Comparison of ENCODE assay signal across 11 mouse cellular contexts in the genomic region with DNA sequence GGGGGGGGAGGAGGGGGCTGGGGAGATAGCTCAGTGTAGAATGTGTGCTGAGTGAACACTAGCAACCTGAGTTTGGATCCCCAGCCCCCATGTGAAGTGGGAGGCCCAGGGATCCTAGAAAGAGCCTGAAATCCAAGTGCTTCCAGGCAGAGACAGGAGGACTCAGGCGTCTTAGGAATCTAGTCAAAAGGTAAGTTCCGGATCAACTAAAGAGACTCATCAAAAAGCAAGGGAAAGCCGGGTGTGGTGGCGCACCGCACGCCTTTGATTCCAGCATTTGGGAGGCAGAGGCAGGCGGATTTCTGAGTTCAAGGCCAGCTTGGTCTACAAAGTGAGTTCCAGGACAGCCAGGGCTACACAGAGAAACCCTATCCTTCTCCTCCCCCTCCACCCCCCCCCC. TPM values are rescaled to one million over a fixed set of nuclear protein-coding genes. Genes with fewer than 3 reads are reported as not detected.
DNase-seq lines count a peak whose midpoint lies in the region; ATAC-seq lines count a peak whose summit lies in the region.
"Had no signal": no experiment of that assay in that cellular context is flagged by ENCODE, and none has a peak within 500 bp of the region (broad histone marks: within the 10 kb centered on the region; RNA-seq: fewer than 3 reads in every experiment).

No protein-coding gene starts in this region.

- no peak overlapping the region for H3K27ac ChIP-seq in kidney, embryonic 14.5 days (ENCODE audit: low read depth, low read length)
- H3K27ac ChIP-seq in embryonic facial prominence, embryonic 13.5 days, result no peak overlapping the region
- no peak overlapping the region for H3K27ac ChIP-seq in hindbrain, embryonic 15.5 days (replicated peaks)
- H3K27ac ChIP-seq in midbrain, embryonic 14.5 days (replicated peaks; ENCODE audit: low read depth, low read length), result no peak overlapping the region

- H3K36me3 ChIP-seq in kidney, embryonic 14.5 days (ENCODE audit: control insufficient read depth, insufficient read depth, low read length), result no peaks in the 10 kb centered on the region
- no peaks in the 10 kb centered on the region for H3K36me3 ChIP-seq in embryonic facial prominence, embryonic 13.5 days
- H3K36me3 ChIP-seq in hindbrain, embryonic 15.5 days, result no peaks in the 10 kb centered on the region
- no peaks in the 10 kb centered on the region for H3K36me3 ChIP-seq in midbrain, embryonic 14.5 days (ENCODE audit: control insufficient read depth, insufficient read depth, low read length)

- peak overlapping the region; percentile 95; the same call in 1 of the 2 replicates for H3K4me2 ChIP-seq in kidney, embryonic 14.5 days (replicated peaks; ENCODE audit: low read depth, low read length)
- peak overlapping the region; percentile 97 for H3K4me2 ChIP-seq in embryonic facial prominence, embryonic 13.5 days
- peak overlapping the region; percentile 88 for H3K4me2 ChIP-seq in hindbrain, embryonic 15.5 days
- peak overlapping the region; percentile 88 for H3K4me2 ChIP-seq in midbrain, embryonic 14.5 days (ENCODE audit: low read length)

- WGBS in kidney, embryonic 14.5 days, result 82% methylated on average over 7 of the region's 7 CpGs
- 82% methylated on average over 7 of the region's 7 CpGs for WGBS in embryonic facial prominence, embryonic 13.5 days
- 84% methylated on average over 7 of the region's 7 CpGs for WGBS in hindbrain, embryonic 15.5 days
- WGBS in midbrain, embryonic 14.5 days, result 85% methylated on average over 7 of the region's 7 CpGs

- peaks cover 11% of the 10 kb centered on the region for H3K4me1 ChIP-seq in kidney, embryonic 14.5 days (ENCODE audit: control insufficient read depth, insufficient read depth, low read length)
- peaks cover 19% of the 10 kb centered on the region for H3K4me1 ChIP-seq in embryonic facial prominence, embryonic 13.5 days
- peaks cover 30% of the 10 kb centered on the region for H3K4me1 ChIP-seq in hindbrain, embryonic 15.5 days (replicated peaks)
- H3K4me1 ChIP-seq in midbrain, embryonic 14.5 days (ENCODE audit: control insufficient read depth, insufficient read depth, low read length), result peaks cover 17% of the 10 kb centered on the region

- no peaks in the 10 kb centered on the region for H3K9me3 ChIP-seq in kidney, embryonic 14.5 days (ENCODE audit: control insufficient read depth, low read length)
- H3K9me3 ChIP-seq in embryonic facial prominence, embryonic 13.5 days, result no peaks in the 10 kb centered on the region
- H3K9me3 ChIP-seq in hindbrain, embryonic 15.5 days, result no peaks in the 10 kb centered on the region
- no peaks in the 10 kb centered on the region for H3K9me3 ChIP-seq in midbrain, embryonic 14.5 days (ENCODE audit: control insufficient read depth, low read length)

- no peaks in the 10 kb centered on the region for H3K27me3 ChIP-seq in kidney, embryonic 14.5 days (ENCODE audit: control insufficient read depth, insufficient read depth, low read length)
- H3K27me3 ChIP-seq in embryonic facial prominence, embryonic 13.5 days, result no peaks in the 10 kb centered on the region
- H3K27me3 ChIP-seq in hindbrain, embryonic 15.5 days, result no peaks in the 10 kb centered on the region
- no peaks in the 10 kb centered on the region for H3K27me3 ChIP-seq in midbrain, embryonic 14.5 days (ENCODE audit: control insufficient read depth, insufficient read depth, low read length)

- H3K9ac ChIP-seq in kidney, embryonic 14.5 days (ENCODE audit: low read depth, low read length), result no peak overlapping the region; the same call in 1 of the 2 replicates
- H3K9ac ChIP-seq in embryonic facial prominence, embryonic 13.5 days, result no peak overlapping the region
- H3K9ac ChIP-seq in hindbrain, embryonic 15.5 days, result 0 out of 2 replicates have a peak overlapping the region, but pooled peaks have one; percentile 7
- no peak overlapping the region for H3K9ac ChIP-seq in midbrain, embryonic 14.5 days (replicated peaks; ENCODE audit: low read length)

- DNase-seq in kidney, postnatal 10 days, result no peak
- no peak for DNase-seq in midbrain, embryonic 14.5 days
- no peak for DNase-seq in layer of hippocampus, postnatal 10 days (ENCODE audit: low spot score in 2 of 2)
- no peak for DNase-seq in right cerebral cortex, postnatal 4 days
- no peak for DNase-seq in urinary bladder, adult 18-20 months (ENCODE audit: low spot score in 2 of 2)
- DNase-seq: spleen, adult 18-20 months had no signal

- H3K4me3 ChIP-seq in kidney, embryonic 14.5 days (ENCODE audit: low read length), result no peak overlapping the region; the same call in 1 of the 2 replicates
- H3K4me3 ChIP-seq in embryonic facial prominence, embryonic 13.5 days, result no peak overlapping the region
- peak overlapping the region; percentile 85; the same call in 1 of the 2 replicates for H3K4me3 ChIP-seq in hindbrain, embryonic 15.5 days
- peak overlapping the region; percentile 96; the same call in 1 of the 2 replicates for H3K4me3 ChIP-seq in midbrain, embryonic 14.5 days (replicated peaks; ENCODE audit: low read depth, low read length)

- no peak for ATAC-seq in kidney, embryonic 14.5 days (ENCODE audit: low FRiP score, low TSS enrichment)
- ATAC-seq in embryonic facial prominence, embryonic 13.5 days (ENCODE audit: insufficient number of reproducible peaks, insufficient read depth, low FRiP score, low TSS enrichment, low read depth), result no peak
- ATAC-seq in hindbrain, embryonic 15.5 days (ENCODE audit: low FRiP score, low read depth), result no peak
- ATAC-seq in midbrain, embryonic 14.5 days (ENCODE audit: low FRiP score, low TSS enrichment), result no peak

RNA-seq across cellular contexts. Expression of a gene that starts 1.8 kb away (rescaled TPM):
- polyA plus RNA-seq in kidney, embryonic 14.5 days (2014; fragmentation: Nextera tagmentation; extraction: Ambion mirVana), result 11.9 and 18.9 TPM in 2 replicates
- polyA plus RNA-seq in embryonic facial prominence, embryonic 13.5 days (2015; fragmentation: Nextera tagmentation; extraction: Ambion mirVana), result 11.2 and 11.7 TPM in 2 replicates
- 13.8 TPM in 2 replicates for polyA plus RNA-seq in hindbrain, embryonic 15.5 days (2015; fragmentation: Nextera tagmentation; extraction: Ambion mirVana)
- polyA plus RNA-seq in midbrain, embryonic 14.5 days (2014; fragmentation: Nextera tagmentation; extraction: Ambion mirVana), result 13.0 and 18.2 TPM in 2 replicates
- 10 to 100 TPM; 37.1 to 41.5 TPM for total RNA-seq in layer of hippocampus, postnatal 10 days (2021)

RNA-seq across cellular contexts. Expression of a gene that starts 19.0 kb away (rescaled TPM):
- 74.5 and 87.7 TPM in 2 replicates for polyA plus RNA-seq in kidney, embryonic 14.5 days (2014; fragmentation: Nextera tagmentation; extraction: Ambion mirVana)
- polyA plus RNA-seq in embryonic facial prominence, embryonic 13.5 days (2015; fragmentation: Nextera tagmentation; extraction: Ambion mirVana), result 94.4 and 96.7 TPM in 2 replicates
- 111 and 125 TPM in 2 replicates for polyA plus RNA-seq in hindbrain, embryonic 15.5 days (2015; fragmentation: Nextera tagmentation; extraction: Ambion mirVana)
- polyA plus RNA-seq in midbrain, embryonic 14.5 days (2014; fragmentation: Nextera tagmentation; extraction: Ambion mirVana), result 85.4 and 92.0 TPM in 2 replicates
- 10 to 100 TPM; 66.2 to 79.4 TPM for total RNA-seq in layer of hippocampus, postnatal 10 days (2021)

RNA-seq across cellular contexts. Expression of a gene that starts 20.8 kb away (rescaled TPM):
- polyA plus RNA-seq in kidney, embryonic 14.5 days (2014; fragmentation: Nextera tagmentation; extraction: Ambion mirVana), result 17.5 and 21.3 TPM in 2 replicates
- 17.7 and 18.2 TPM in 2 replicates for polyA plus RNA-seq in embryonic facial prominence, embryonic 13.5 days (2015; fragmentation: Nextera tagmentation; extraction: Ambion mirVana)
- polyA plus RNA-seq in hindbrain, embryonic 15.5 days (2015; fragmentation: Nextera tagmentation; extraction: Ambion mirVana), result 6.6 and 6.8 TPM in 2 replicates
- 3.4 and 5.6 TPM in 2 replicates for polyA plus RNA-seq in midbrain, embryonic 14.5 days (2014; fragmentation: Nextera tagmentation; extraction: Ambion mirVana)
- 1 to 10 TPM; 5.2 to 5.9 TPM for total RNA-seq in layer of hippocampus, postnatal 10 days (2021)

RNA-seq across cellular contexts. Expression of a gene that starts 36.7 kb away (rescaled TPM):
- polyA plus RNA-seq in kidney, embryonic 14.5 days (2014; fragmentation: Nextera tagmentation; extraction: Ambion mirVana), result 7.2 and 17.9 TPM in 2 replicates
- polyA plus RNA-seq in embryonic facial prominence, embryonic 13.5 days (2015; fragmentation: Nextera tagmentation; extraction: Ambion mirVana), result 5.3 and 7.2 TPM in 2 replicates
- polyA plus RNA-seq in hindbrain, embryonic 15.5 days (2015; fragmentation: Nextera tagmentation; extraction: Ambion mirVana), result 2.9 and 3.8 TPM in 2 replicates
- 1.5 and 2.4 TPM in 2 replicates for polyA plus RNA-seq in midbrain, embryonic 14.5 days (2014; fragmentation: Nextera tagmentation; extraction: Ambion mirVana)
- 1 to 10 TPM; 4.4 to 4.8 TPM for total RNA-seq in layer of hippocampus, postnatal 10 days (2021)

RNA-seq across cellular contexts. Expression of a gene that starts 44.9 kb away (rescaled TPM):
- not detected in 2 replicates for polyA plus RNA-seq in kidney, embryonic 14.5 days (2014; fragmentation: Nextera tagmentation; extraction: Ambion mirVana)
- polyA plus RNA-seq in embryonic facial prominence, embryonic 13.5 days (2015; fragmentation: Nextera tagmentation; extraction: Ambion mirVana), result not detected in 2 replicates
- 0.07 TPM in 1 of 2 replicates, not detected in the other for polyA plus RNA-seq in hindbrain, embryonic 15.5 days (2015; fragmentation: Nextera tagmentation; extraction: Ambion mirVana)
- polyA plus RNA-seq in midbrain, embryonic 14.5 days (2014; fragmentation: Nextera tagmentation; extraction: Ambion mirVana), result not detected in 2 replicates
- not detected for total RNA-seq in layer of hippocampus, postnatal 10 days (2021)
- total RNA-seq: MEL had no signal
- polyA plus RNA-seq: embryonic facial prominence, embryonic 11.5 days had no signal

Comparison
In these comparisons a context has a peak if more than half of its experiments do, and no peak if none do; other contexts are left out.
1. H3K4me3 ChIP-seq: peak in hindbrain, embryonic 15.5 days (single experiment) and midbrain, embryonic 14.5 days (single experiment); none in kidney, embryonic 14.5 days (single experiment) and embryonic facial prominence, embryonic 13.5 days (single experiment).
2. Peak in every context shown above with its lines, with median percentiles within 50 percentile points of each other: H3K4me2 ChIP-seq.